Mouse (Mus musculus) midbrain, postnatal 0 days (tissue): ENCODE data around the gene Gm49380. TPM values are rescaled to one million over a fixed set of nuclear protein-coding genes. Genes with fewer than 3 reads are reported as not detected.

ENCODE experiments used
- ATAC-seq: fragments of 200-750 bp; cut with Nextera tagmentation; 2 replicates; pipeline ENCODE4 v1.8.0; 2017; ENCODE audit warnings: moderate number of reproducible peaks, mild to moderate bottlenecking, moderate TSS enrichment, moderate library complexity; ENCODE audit not compliant: low FRiP score
- DNase-seq: peaks from one replicate; pipeline ENCODE4 v3.0.0-alpha.2; 2015; ENCODE audit warnings: low spot score
- H3K27ac ChIP-seq: fragments of 300-500 bp; sonication (generic); 2 replicates; pipeline ENCODE4 v1.5.1; 2014; ENCODE audit warnings: low read depth, mild to moderate bottlenecking, low read length, mixed read lengths
- H3K27me3 ChIP-seq: fragments of 300-500 bp; sonication (generic); 2 replicates; pipeline ENCODE4 v1.6.1; 2014; ENCODE audit warnings: low read length, control low read depth, mixed read lengths; ENCODE audit not compliant: insufficient read depth
- H3K36me3 ChIP-seq: fragments of 300-500 bp; sonication (generic); 2 replicates; pipeline ENCODE4 v1.6.1; 2014; ENCODE audit warnings: low read length, control low read depth, mixed read lengths; ENCODE audit not compliant: insufficient read depth
- H3K4me1 ChIP-seq: fragments of 300-500 bp; sonication (generic); 2 replicates; pipeline ENCODE4 v1.6.1; 2014; ENCODE audit warnings: mild to moderate bottlenecking, control low read depth, antibody characterized with exemption, low read length, mixed read lengths; ENCODE audit not compliant: insufficient read depth
- H3K4me2 ChIP-seq: fragments of 300-500 bp; sonication (generic); 2 replicates; pipeline ENCODE4 v1.6.1; 2014; ENCODE audit warnings: low read depth, mild to moderate bottlenecking, low read length, mixed read lengths; ENCODE audit not compliant: poor library complexity, severe bottlenecking
- H3K4me3 ChIP-seq: fragments of 300-500 bp; sonication (generic); 2 replicates; pipeline ENCODE4 v1.5.1; 2014; ENCODE audit warnings: low read depth, mild to moderate bottlenecking, low read length, moderate library complexity
- H3K9ac ChIP-seq: fragments of 300-500 bp; sonication (generic); replicated peaks from 2 replicates; pipeline ENCODE4 v1.6.1; 2014; ENCODE audit warnings: mild to moderate bottlenecking, low read length, moderate library complexity, mixed read lengths; ENCODE audit not compliant: poor library complexity, severe bottlenecking
- H3K9me3 ChIP-seq: fragments of 300-500 bp; sonication (generic); 2 replicates; pipeline ENCODE4 v1.6.1; 2016; ENCODE audit warnings: low read length, control low read depth
- CTCF ChIP-seq: IDR thresholded peaks from 2 replicates; pipeline ENCODE4 v1.5.1; 2016; ENCODE audit warnings: antibody characterized with exemption, mild to moderate bottlenecking
- WGBS: fragments of 180-500 bp; shearing (Covaris S2); extraction: QIAGEN DNeasy Blood & Tissue Kit; methylation state at CpG from one replicate; pipeline ENCODE4 v1.1.7; 2014; 5-methylcytosine and 5-hydroxymethylcytosine counted together
- polyA plus RNA-seq: library from polyadenylated mRNA; unstranded; fragments of >200 nt; fragmentation: Nextera tagmentation; extraction: Ambion mirVana; gene quantifications from 2 replicates; pipeline ENCODE4 v1.2.1, GENCODE M21; 2015
- total RNA-seq: library from RNA; depleted of rRNA; stranded (reverse); fragments of >200 nt; gene quantifications from 2 replicates; pipeline ENCODE4 v1.2.3, GENCODE M21; 2014

The Gm49380 gene
- total and polyA plus RNA-seq, 2 experiments from 2014 or later, result 0.07 TPM; not detected in 1

- Histone ChIP-seq H3K4me1 (0 out of 2 replicates have a peak, but pooled peaks cover 3% of the 10 kb centered on the region), H3K9ac (no peak overlapping the region), H3K36me3 (no peaks in the 10 kb centered on the region), H3K27ac (peak overlapping the region; percentile 77), H3K9me3 (no peaks in the 10 kb centered on the region), H3K4me3 (no peak overlapping the region), H3K4me2 (no peak overlapping the region), H3K27me3 (no peaks in the 10 kb centered on the region)
- ATAC-seq, result peak; percentile 73
- TF ChIP-seq CTCF, result no peak
- WGBS, result 15% methylated on average over 4 of the region's 4 CpGs
- DNase-seq, result peak; percentile 69
These were observed 40.7 kb downstream of the Gm49380 start for GRCm38 (mm10) chr9:44072599-44072915.

GRCm38 (mm10) chr9:44071914-44072598, 41.2 kb downstream of the Gm49380 start:
- no peak overlapping the region for H3K9ac ChIP-seq
- DNase-seq, result peak; percentile 83
- H3K36me3 ChIP-seq, result no peaks in the 10 kb centered on the region
- 27% methylated on average over 11 of the region's 11 CpGs for WGBS
- no peak overlapping the region for H3K4me2 ChIP-seq
- ATAC-seq, result peak; percentile 71
- H3K27ac ChIP-seq, result peak overlapping the region; percentile 77
- H3K4me3 ChIP-seq, result no peak overlapping the region
- no peaks in the 10 kb centered on the region for H3K9me3 ChIP-seq
- no peak for TF ChIP-seq CTCF
- H3K27me3 ChIP-seq, result no peaks in the 10 kb centered on the region
- H3K4me1 ChIP-seq, result 0 out of 2 replicates have a peak, but pooled peaks cover 3% of the 10 kb centered on the region

- Histone ChIP-seq H3K9me3 (no peaks in the 10 kb centered on the region), H3K27me3 (no peaks in the 10 kb centered on the region), H3K9ac (no peak overlapping the region), H3K27ac (no peak overlapping the region), H3K4me3 (no peak overlapping the region), H3K4me1 (0 out of 2 replicates have a peak, but pooled peaks cover 3% of the 10 kb centered on the region), H3K4me2 (no peak overlapping the region), H3K36me3 (no peaks in the 10 kb centered on the region)
- DNase-seq (no peak), ATAC-seq (no peak)
- TF ChIP-seq CTCF, result no peak
- 54% methylated on average over 8 of the region's 8 CpGs for WGBS
These were observed 42.5 kb downstream of the Gm49380 start for GRCm38 (mm10) chr9:44070844-44071231.

- Histone ChIP-seq H3K9me3 (no peaks in the 10 kb centered on the region), H3K4me3 (no peak overlapping the region), H3K4me2 (no peak overlapping the region), H3K27ac (no peak overlapping the region), H3K9ac (no peak overlapping the region), H3K36me3 (no peaks in the 10 kb centered on the region), H3K4me1 (0 out of 2 replicates have a peak, but pooled peaks cover 3% of the 10 kb centered on the region), H3K27me3 (no peaks in the 10 kb centered on the region)
- DNase-seq, result no peak
- TF ChIP-seq CTCF, result no peak
- 82% methylated on average over 14 of the region's 14 CpGs for WGBS
- ATAC-seq, result no peak
These were observed 43.0 kb downstream of the Gm49380 start for GRCm38 (mm10) chr9:44070113-44070843.

GRCm38 (mm10) chr9:44069252-44069651, 44.0 kb downstream of the Gm49380 start:
- no peak overlapping the region for H3K4me3 ChIP-seq
- H3K4me2 ChIP-seq, result no peak overlapping the region
- H3K27ac ChIP-seq, result no peak overlapping the region
- ATAC-seq, result no peak
- no peak for DNase-seq
- no peak overlapping the region for H3K9ac ChIP-seq
- no peaks in the 10 kb centered on the region for H3K9me3 ChIP-seq
- no peaks in the 10 kb centered on the region for H3K36me3 ChIP-seq
- 0 out of 2 replicates have a peak, but pooled peaks cover 3% of the 10 kb centered on the region for H3K4me1 ChIP-seq
- H3K27me3 ChIP-seq, result no peaks in the 10 kb centered on the region
- TF ChIP-seq CTCF, result no peak
- WGBS, result 36% methylated on average over 7 of the region's 7 CpGs

- ATAC-seq, result no peak
- 91% methylated on average over 6 of the region's 6 CpGs for WGBS
These were observed 45.4 kb downstream of the Gm49380 start for GRCm38 (mm10) chr9:44067960-44068330.

More at GRCm38 (mm10) chr9:44067960-44068330, 45.4 kb downstream of the Gm49380 start:
- Histone ChIP-seq H3K4me1 (0 out of 2 replicates have a peak, but pooled peaks cover 3% of the 10 kb centered on the region), H3K4me3 (no peak overlapping the region), H3K4me2 (peak overlapping the region; percentile 91; the same call in 1 of the 2 replicates), H3K27ac (no peak overlapping the region), H3K27me3 (no peaks in the 10 kb centered on the region), H3K9me3 (no peaks in the 10 kb centered on the region), H3K36me3 (no peaks in the 10 kb centered on the region), H3K9ac (no peak overlapping the region)
- TF ChIP-seq CTCF, result no peak
- DNase-seq, result no peak
